Mouse (Mus musculus): ENCODE measurements around the gene Fam216a. TPM values are rescaled to one million over a fixed set of nuclear protein-coding genes. Genes with fewer than 3 reads are reported as not detected.

The Fam216a gene
- polyA plus RNA-seq, 1 experiment from 2014 or later: 52.1 TPM

DNA sequence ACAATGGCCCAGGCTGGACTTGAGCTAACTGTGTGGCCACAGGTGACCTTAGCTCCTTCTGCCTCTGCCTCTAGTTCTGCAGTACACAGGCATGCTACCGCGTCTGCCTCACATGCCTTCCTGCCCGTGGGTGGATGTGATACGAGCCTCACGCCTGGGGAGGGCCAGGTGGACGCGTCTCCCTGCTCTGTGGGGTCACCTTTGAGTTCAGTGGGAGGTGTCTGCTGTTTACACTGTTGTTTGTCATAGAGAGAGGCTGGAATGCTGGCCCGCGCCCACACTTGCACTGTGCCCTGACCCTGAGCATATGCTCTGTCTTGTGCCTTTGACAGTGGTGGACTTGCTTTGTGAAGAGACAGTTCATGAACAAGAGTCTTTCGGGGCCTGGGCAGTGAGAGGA is 33.4 kb upstream of the Fam216a start:
- 86% methylated on average over 10 of the region's 10 CpGs for WGBS
- no peaks in the 10 kb centered on the region for H3K9me3 ChIP-seq (ENCODE audit: control insufficient read depth, low read length)
- H3K36me3 ChIP-seq (ENCODE audit: control insufficient read depth, insufficient read depth, low read length): peaks cover 42% of the 10 kb centered on the region
- H3K4me2 ChIP-seq: no peak overlapping the region
- H3K4me1 ChIP-seq (replicated peaks; ENCODE audit: control insufficient read depth, insufficient read depth, low read length): no peaks in the 10 kb centered on the region
- no peak overlapping the region for H3K9ac ChIP-seq (ENCODE audit: low read depth, low read length)
- ATAC-seq (replicated peaks; ENCODE audit: low FRiP score) (no peak), DNase-seq (ENCODE audit: low spot score) (no peak)
- H3K27ac ChIP-seq (ENCODE audit: low read depth, low read length): no peak overlapping the region
- no peaks in the 10 kb centered on the region for H3K27me3 ChIP-seq (replicated peaks; ENCODE audit: control insufficient read depth, insufficient read depth, low read length)
- H3K4me3 ChIP-seq (ENCODE audit: low read depth, low read length): no peak overlapping the region

DNA sequence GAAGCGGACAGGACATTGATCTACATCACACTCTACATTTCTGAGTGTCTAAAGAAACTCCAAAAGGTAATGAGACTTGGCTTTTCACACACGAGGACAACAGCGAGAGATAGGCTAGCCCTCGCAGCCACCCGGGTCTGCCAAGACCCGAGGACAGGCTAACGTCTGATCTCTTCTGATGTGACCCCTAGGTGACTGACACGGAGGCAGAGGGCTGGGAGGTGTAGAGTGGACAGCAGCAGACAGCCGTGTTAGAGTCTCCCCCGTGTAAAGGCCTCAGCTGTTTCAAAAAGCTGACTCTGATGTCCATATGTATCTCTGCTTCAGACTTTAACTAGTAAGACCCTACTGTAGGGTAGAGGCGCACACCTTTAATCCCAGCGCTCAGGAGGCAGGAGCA is 31.2 kb upstream of the Fam216a start:
- Histone ChIP-seq H3K27ac (ENCODE audit: low read depth, low read length) (no peak overlapping the region), H3K36me3 (ENCODE audit: control insufficient read depth, insufficient read depth, low read length) (peaks cover 38% of the 10 kb centered on the region), H3K4me3 (ENCODE audit: low read depth, low read length) (no peak overlapping the region), H3K9me3 (ENCODE audit: control insufficient read depth, low read length) (no peaks in the 10 kb centered on the region), H3K4me1 (replicated peaks; ENCODE audit: control insufficient read depth, insufficient read depth, low read length) (no peaks in the 10 kb centered on the region), H3K4me2 (no peak overlapping the region), H3K27me3 (replicated peaks; ENCODE audit: control insufficient read depth, insufficient read depth, low read length) (no peaks in the 10 kb centered on the region), H3K9ac (ENCODE audit: low read depth, low read length) (no peak overlapping the region)
- ATAC-seq (replicated peaks; ENCODE audit: low FRiP score): no peak
- 90% methylated on average over 12 of the region's 12 CpGs for WGBS
- no peak for DNase-seq (ENCODE audit: low spot score)

DNA sequence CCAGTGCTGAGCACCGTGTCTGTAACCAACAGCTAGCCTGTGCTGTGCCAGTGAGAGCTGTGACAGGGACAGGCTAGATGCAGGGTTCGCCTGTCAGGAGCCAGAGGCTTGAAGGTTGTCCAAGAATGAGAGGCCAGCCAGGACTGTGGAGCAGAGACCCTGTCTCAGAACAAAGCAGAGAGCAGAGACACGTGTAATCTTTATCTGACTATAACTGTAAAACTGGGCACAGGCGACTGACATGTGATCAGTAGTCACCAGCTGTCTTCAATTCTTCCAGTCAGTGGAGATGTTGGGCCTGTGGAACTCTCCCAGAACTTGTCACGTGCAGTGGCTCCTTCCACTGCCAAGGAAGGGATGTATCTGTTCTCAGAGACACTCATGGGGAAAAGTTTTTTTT is 30.6 kb upstream of the Fam216a start:
- Histone ChIP-seq H3K4me3 (ENCODE audit: low read depth, low read length) (no peak overlapping the region), H3K4me1 (replicated peaks; ENCODE audit: control insufficient read depth, insufficient read depth, low read length) (no peaks in the 10 kb centered on the region), H3K9me3 (ENCODE audit: control insufficient read depth, low read length) (no peaks in the 10 kb centered on the region), H3K36me3 (ENCODE audit: control insufficient read depth, insufficient read depth, low read length) (peaks cover 38% of the 10 kb centered on the region), H3K27me3 (replicated peaks; ENCODE audit: control insufficient read depth, insufficient read depth, low read length) (no peaks in the 10 kb centered on the region), H3K4me2 (no peak overlapping the region), H3K27ac (ENCODE audit: low read depth, low read length) (no peak overlapping the region), H3K9ac (ENCODE audit: low read depth, low read length) (no peak overlapping the region)
- ATAC-seq (replicated peaks; ENCODE audit: low FRiP score) (no peak), DNase-seq (ENCODE audit: low spot score) (no peak)
- 87% methylated on average over 5 of the region's 5 CpGs for WGBS

DNA sequence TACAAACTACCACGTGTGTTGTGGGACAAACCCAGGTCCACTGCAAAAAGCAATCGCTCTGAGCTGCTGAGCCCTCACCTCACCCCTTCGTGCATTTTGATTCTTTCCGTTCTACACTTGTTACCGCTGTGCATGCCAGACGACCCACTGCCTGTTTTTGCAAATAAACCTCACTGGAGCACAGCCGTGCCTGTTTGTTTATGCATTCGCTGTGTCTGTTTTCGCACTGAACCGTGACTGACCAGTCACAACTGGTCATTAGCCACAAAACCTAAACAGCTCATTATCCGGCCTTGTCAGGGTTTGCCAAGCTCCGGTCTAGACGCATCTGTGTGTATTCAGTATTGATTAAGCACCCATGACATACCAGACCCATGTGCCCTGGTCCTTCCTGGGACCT is 30.0 kb upstream of the Fam216a start:
- peaks cover 38% of the 10 kb centered on the region for H3K36me3 ChIP-seq (ENCODE audit: control insufficient read depth, insufficient read depth, low read length)
- DNase-seq (ENCODE audit: low spot score) (no peak), ATAC-seq (replicated peaks; ENCODE audit: low FRiP score) (no peak)
- WGBS: 88% methylated on average over 13 of the region's 13 CpGs
- no peak overlapping the region for H3K4me3 ChIP-seq (ENCODE audit: low read depth, low read length)
- H3K4me1 ChIP-seq (replicated peaks; ENCODE audit: control insufficient read depth, insufficient read depth, low read length): no peaks in the 10 kb centered on the region
- no peak overlapping the region for H3K27ac ChIP-seq (ENCODE audit: low read depth, low read length)
- H3K9me3 ChIP-seq (ENCODE audit: control insufficient read depth, low read length): no peaks in the 10 kb centered on the region
- no peak overlapping the region for H3K9ac ChIP-seq (ENCODE audit: low read depth, low read length)
- H3K4me2 ChIP-seq: no peak overlapping the region
- no peaks in the 10 kb centered on the region for H3K27me3 ChIP-seq (replicated peaks; ENCODE audit: control insufficient read depth, insufficient read depth, low read length)

DNA sequence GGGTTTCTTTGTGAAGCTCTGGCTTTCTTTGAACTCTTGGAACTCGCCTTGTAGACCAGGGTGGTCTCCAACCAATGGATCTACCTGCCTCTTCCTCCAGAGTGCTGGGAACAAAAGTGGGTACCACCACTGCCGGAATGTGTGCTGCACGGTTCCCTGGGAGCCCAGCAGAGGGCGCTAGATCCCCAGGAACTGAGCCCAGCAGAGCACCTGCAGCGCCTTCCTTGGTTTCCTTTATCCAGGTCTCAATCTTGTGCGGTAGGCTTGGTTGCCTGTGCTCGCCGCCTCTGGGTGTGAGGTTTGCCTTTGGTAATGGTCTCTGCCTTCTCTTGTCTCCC is 29.1 kb upstream of the Fam216a start:
- ATAC-seq (replicated peaks; ENCODE audit: low FRiP score): no peak

DNA sequence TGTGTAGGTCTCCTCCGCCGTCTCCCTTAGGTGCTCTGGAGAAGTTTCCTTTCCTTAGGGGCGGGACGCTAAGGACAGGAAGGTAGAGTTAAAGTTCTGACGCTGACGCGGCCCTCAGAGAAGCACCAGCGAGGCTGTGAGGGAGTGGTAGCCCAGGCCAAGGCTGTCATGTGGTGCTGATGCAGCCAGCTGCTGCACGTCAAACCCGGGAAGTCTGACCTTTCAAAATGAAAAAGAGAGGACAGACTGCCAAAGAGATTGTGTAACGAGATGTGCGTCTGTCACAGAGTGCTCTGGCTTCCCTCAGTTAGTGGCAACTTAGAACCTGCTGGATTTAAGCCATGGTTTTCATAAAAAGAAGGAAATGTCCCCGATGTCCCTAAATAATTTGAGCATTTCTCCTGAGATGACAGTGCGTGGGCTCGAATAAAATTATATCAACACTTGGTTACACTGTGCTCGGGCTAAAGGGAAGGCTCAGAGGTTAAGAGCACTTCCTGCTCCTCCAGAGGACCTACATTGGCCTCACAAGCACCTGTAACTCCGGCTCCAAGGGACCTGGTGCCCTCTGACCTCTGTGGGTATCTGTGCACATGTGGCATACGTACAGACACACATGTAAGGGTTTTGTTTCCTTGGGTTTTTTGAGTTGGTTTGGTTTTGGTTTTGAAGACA is 28.6 kb upstream of the Fam216a start:
- no peak overlapping the region for H3K9ac ChIP-seq (ENCODE audit: low read depth, low read length)
- H3K27ac ChIP-seq (ENCODE audit: low read depth, low read length): no peak overlapping the region
- H3K4me3 ChIP-seq (ENCODE audit: low read depth, low read length): no peak overlapping the region
- peaks cover 37% of the 10 kb centered on the region for H3K36me3 ChIP-seq (ENCODE audit: control insufficient read depth, insufficient read depth, low read length)
- no peaks in the 10 kb centered on the region for H3K9me3 ChIP-seq (ENCODE audit: control insufficient read depth, low read length)
- no peaks in the 10 kb centered on the region for H3K4me1 ChIP-seq (replicated peaks; ENCODE audit: control insufficient read depth, insufficient read depth, low read length)
- ATAC-seq (replicated peaks; ENCODE audit: low FRiP score): no peak
- DNase-seq (ENCODE audit: low spot score): no peak
- no peak overlapping the region for H3K4me2 ChIP-seq
- no peaks in the 10 kb centered on the region for H3K27me3 ChIP-seq (replicated peaks; ENCODE audit: control insufficient read depth, insufficient read depth, low read length)
- WGBS: 83% methylated on average over 18 of the region's 18 CpGs

More for the DNA sequence above, 29.1 kb upstream of the Fam216a start:
- Histone ChIP-seq H3K4me1 (replicated peaks; ENCODE audit: control insufficient read depth, insufficient read depth, low read length) (no peaks in the 10 kb centered on the region), H3K27ac (ENCODE audit: low read depth, low read length) (no peak overlapping the region), H3K4me2 (no peak overlapping the region), H3K9me3 (ENCODE audit: control insufficient read depth, low read length) (no peaks in the 10 kb centered on the region), H3K4me3 (ENCODE audit: low read depth, low read length) (no peak overlapping the region), H3K27me3 (replicated peaks; ENCODE audit: control insufficient read depth, insufficient read depth, low read length) (no peaks in the 10 kb centered on the region), H3K36me3 (ENCODE audit: control insufficient read depth, insufficient read depth, low read length) (peaks cover 38% of the 10 kb centered on the region), H3K9ac (ENCODE audit: low read depth, low read length) (no peak overlapping the region)
- WGBS: 42% methylated on average over 8 of the region's 8 CpGs
- DNase-seq (ENCODE audit: low spot score): no peak

DNA sequence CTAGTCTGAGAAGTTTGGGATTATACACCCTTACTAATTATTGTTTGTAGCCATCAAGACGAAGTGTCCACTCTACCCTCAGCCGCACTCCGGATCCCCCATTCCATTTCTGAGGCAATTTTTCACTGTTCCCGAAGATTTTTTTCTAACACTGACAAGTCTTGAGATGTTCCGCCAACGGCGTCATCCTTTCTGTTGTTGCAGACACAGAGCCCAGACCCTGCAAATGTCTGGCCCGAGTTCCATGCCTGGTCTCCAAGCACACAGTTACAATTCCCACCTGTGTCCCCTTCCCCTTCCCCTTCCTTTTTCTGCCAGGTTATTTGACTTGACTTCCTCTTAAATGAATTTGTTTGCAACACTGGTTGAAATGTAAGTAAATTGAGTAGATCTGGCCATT is 27.7 kb upstream of the Fam216a start:
- Histone ChIP-seq H3K27ac (ENCODE audit: low read depth, low read length) (no peak overlapping the region), H3K4me3 (ENCODE audit: low read depth, low read length) (no peak overlapping the region), H3K4me2 (no peak overlapping the region), H3K36me3 (ENCODE audit: control insufficient read depth, insufficient read depth, low read length) (peaks cover 31% of the 10 kb centered on the region), H3K4me1 (replicated peaks; ENCODE audit: control insufficient read depth, insufficient read depth, low read length) (no peaks in the 10 kb centered on the region), H3K9me3 (ENCODE audit: control insufficient read depth, low read length) (no peaks in the 10 kb centered on the region), H3K27me3 (replicated peaks; ENCODE audit: control insufficient read depth, insufficient read depth, low read length) (no peaks in the 10 kb centered on the region), H3K9ac (ENCODE audit: low read depth, low read length) (no peak overlapping the region)
- DNase-seq (ENCODE audit: low spot score): no peak
- 91% methylated on average over 8 of the region's 8 CpGs for WGBS
- ATAC-seq (replicated peaks; ENCODE audit: low FRiP score): no peak

DNA sequence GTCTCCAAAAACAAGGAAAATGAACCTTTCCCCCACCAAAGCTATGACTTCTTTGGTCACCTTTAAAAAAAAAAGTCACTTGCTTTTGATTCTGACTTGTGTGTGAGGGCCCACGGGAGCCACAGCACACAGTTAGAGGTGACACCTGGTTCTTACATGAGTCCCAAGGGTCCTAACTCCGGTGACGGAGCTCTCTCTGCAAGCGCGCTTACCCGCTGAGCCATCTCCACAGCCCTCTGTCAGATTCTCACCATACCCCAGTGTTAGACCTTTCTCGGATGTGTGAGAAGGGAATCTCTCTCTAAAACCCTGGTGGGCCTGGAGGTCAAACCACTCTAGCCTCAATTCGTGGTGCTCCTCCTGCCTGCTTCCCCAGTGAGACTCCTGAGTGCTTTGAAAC is 25.3 kb upstream of the Fam216a start:
- H3K36me3 ChIP-seq (ENCODE audit: control insufficient read depth, insufficient read depth, low read length): peaks cover 14% of the 10 kb centered on the region; the same call in 1 of the 2 replicates
- DNase-seq (ENCODE audit: low spot score) (no peak), ATAC-seq (replicated peaks; ENCODE audit: low FRiP score) (no peak)
- H3K4me2 ChIP-seq: no peak overlapping the region
- no peaks in the 10 kb centered on the region for H3K27me3 ChIP-seq (replicated peaks; ENCODE audit: control insufficient read depth, insufficient read depth, low read length)
- no peaks in the 10 kb centered on the region for H3K9me3 ChIP-seq (ENCODE audit: control insufficient read depth, low read length)
- H3K27ac ChIP-seq (ENCODE audit: low read depth, low read length): no peak overlapping the region
- H3K4me1 ChIP-seq (replicated peaks; ENCODE audit: control insufficient read depth, insufficient read depth, low read length): peaks cover 5% of the 10 kb centered on the region
- H3K9ac ChIP-seq (ENCODE audit: low read depth, low read length): no peak overlapping the region
- H3K4me3 ChIP-seq (ENCODE audit: low read depth, low read length): no peak overlapping the region
- 88% methylated on average over 8 of the region's 8 CpGs for WGBS

DNA sequence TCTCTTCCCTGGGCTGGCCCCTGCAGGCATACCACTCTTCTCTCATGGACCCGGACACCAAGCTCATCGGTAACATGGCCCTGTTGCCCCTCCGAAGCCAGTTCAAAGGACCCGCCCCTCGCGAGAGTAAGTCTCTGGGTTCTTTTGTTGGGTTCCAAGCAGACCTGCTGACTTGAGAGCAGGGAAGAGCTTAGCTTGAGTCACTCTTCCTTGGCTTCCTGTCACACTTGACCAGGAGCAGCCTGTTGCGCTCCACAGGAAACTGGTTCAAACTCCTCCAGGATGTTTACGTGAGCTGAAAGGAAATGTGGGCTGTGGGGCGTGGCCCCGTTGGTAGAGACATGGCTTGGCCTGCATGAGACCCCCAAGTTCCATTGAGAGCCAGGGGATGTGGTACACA is 24.6 kb upstream of the Fam216a start:
- Histone ChIP-seq H3K4me3 (ENCODE audit: low read depth, low read length) (no peak overlapping the region), H3K27ac (ENCODE audit: low read depth, low read length) (0 out of 2 replicates have a peak overlapping the region, but pooled peaks have one; percentile 11), H3K36me3 (ENCODE audit: control insufficient read depth, insufficient read depth, low read length) (peaks cover 9% of the 10 kb centered on the region; the same call in 1 of the 2 replicates), H3K9me3 (ENCODE audit: control insufficient read depth, low read length) (no peaks in the 10 kb centered on the region), H3K9ac (ENCODE audit: low read depth, low read length) (no peak overlapping the region), H3K27me3 (replicated peaks; ENCODE audit: control insufficient read depth, insufficient read depth, low read length) (no peaks in the 10 kb centered on the region), H3K4me2 (0 out of 2 replicates have a peak overlapping the region, but pooled peaks have one; percentile 4), H3K4me1 (replicated peaks; ENCODE audit: control insufficient read depth, insufficient read depth, low read length) (peaks cover 7% of the 10 kb centered on the region)
- DNase-seq (ENCODE audit: low spot score) (no peak), ATAC-seq (replicated peaks; ENCODE audit: low FRiP score) (no peak)
- WGBS: 60% methylated on average over 10 of the region's 10 CpGs

All from liver, embryonic 11.5 days (tissue).